Mouse (Mus musculus): ENCODE measurements around the gene Asphd1.
"Not testable (repeated sequence)": the region's sequence is repeated elsewhere in the genome, so short reads cannot be mapped to it uniquely, and the experiment has no call there.

Asphd1 gene

GRCm38 (mm10) chr7:126950647-126951615 lies 1.5 kb upstream of the Asphd1 start:
- no peak for DNase-seq (ENCODE audit: low spot score)

- no peak for DNase-seq (ENCODE audit: low spot score)
These were observed 638 bp upstream of the Asphd1 start, which contains the start of gene Sez6l2 for GRCm38 (mm10) chr7:126949793-126950646. Gene Sez6l2, plus strand, starts transcription at chr7:126950563.

- DNase-seq (ENCODE audit: low spot score), result no peak
These were observed 756 bp downstream of the Asphd1 start for GRCm38 (mm10) chr7:126948626-126949025.

- no peak for DNase-seq (ENCODE audit: low spot score)
These were observed 2.9 kb downstream of the Asphd1 start for GRCm38 (mm10) chr7:126946530-126946929.

GRCm38 (mm10) chr7:126941801-126942200 lies 7.6 kb downstream of the Asphd1 start:
- DNase-seq (ENCODE audit: low spot score), result no peak

- no peak for DNase-seq (ENCODE audit: low spot score)
These were observed 8.2 kb downstream of the Asphd1 start for GRCm38 (mm10) chr7:126941171-126941570.

GRCm38 (mm10) chr7:126932652-126933051 lies 16.7 kb downstream of the Asphd1 start:
- DNase-seq (ENCODE audit: low spot score), result no peak

GRCm38 (mm10) chr7:126929046-126929445 lies 20.3 kb downstream of the Asphd1 start:
- DNase-seq (ENCODE audit: low spot score), result no peak

GRCm38 (mm10) chr7:126928384-126929037 lies 20.9 kb downstream of the Asphd1 start, which contains the start of gene Kctd13:
Gene Kctd13, plus strand, starts transcription at chr7:126928879.
- DNase-seq (ENCODE audit: low spot score), result no peak

- no peak for DNase-seq (ENCODE audit: low spot score)
These were observed 23.1 kb downstream of the Asphd1 start for GRCm38 (mm10) chr7:126926299-126926698.

GRCm38 (mm10) chr7:126923999-126924398 lies 25.4 kb downstream of the Asphd1 start:
- no peak for DNase-seq (ENCODE audit: low spot score)

GRCm38 (mm10) chr7:126922624-126923060 lies 26.7 kb downstream of the Asphd1 start, which contains the start of gene Tmem219:
Gene Tmem219, minus strand, starts transcription at chr7:126922917.
- DNase-seq (ENCODE audit: low spot score), result no peak

- DNase-seq (ENCODE audit: low spot score), result no peak
These were observed 27.8 kb downstream of the Asphd1 start for GRCm38 (mm10) chr7:126921563-126921962.

- DNase-seq (ENCODE audit: low spot score), result no peak
These were observed 29.4 kb downstream of the Asphd1 start for GRCm38 (mm10) chr7:126919973-126920372.

- not testable (repeated sequence) for DNase-seq (ENCODE audit: low spot score)
These were observed 31.0 kb downstream of the Asphd1 start for GRCm38 (mm10) chr7:126918356-126918755.

- no peak for DNase-seq (ENCODE audit: low spot score)
These were observed 34.5 kb downstream of the Asphd1 start for GRCm38 (mm10) chr7:126914844-126915243.

- no peak for DNase-seq (ENCODE audit: low spot score)
These were observed 43.8 kb downstream of the Asphd1 start for GRCm38 (mm10) chr7:126905590-126905989.

GRCm38 (mm10) chr7:126899781-126900180 lies 49.6 kb downstream of the Asphd1 start:
- DNase-seq (ENCODE audit: low spot score), result not testable (repeated sequence)

- peak; percentile 75 for DNase-seq (ENCODE audit: low spot score)
These were observed 51.0 kb downstream of the Asphd1 start for GRCm38 (mm10) chr7:126898102-126898990.

- DNase-seq (ENCODE audit: low spot score), result no peak
These were observed 51.8 kb downstream of the Asphd1 start for GRCm38 (mm10) chr7:126897390-126898101.
